Mouse (Mus musculus): ENCODE results near the gene Zfp593.
"Not testable (repeated sequence)": the region's sequence is repeated elsewhere in the genome, so short reads cannot be mapped to it uniquely, and the experiment has no call there.

Gene Zfp593

GRCm38 (mm10) chr4:134245148-134245843, at the start of gene Zfp593:
TSS of gene Zfp593 (minus strand) at chr4:134245592.
- peak; percentile 94 for DNase-seq (ENCODE audit: low read depth, low spot score)

GRCm38 (mm10) chr4:134293692-134294163, 48.3 kb upstream of the Zfp593 start:
- no peak for DNase-seq (ENCODE audit: low read depth, low spot score)

- no peak for DNase-seq (ENCODE audit: low read depth, low spot score)
These were observed 47.8 kb upstream of the Zfp593 start for GRCm38 (mm10) chr4:134293061-134293691.

GRCm38 (mm10) chr4:134292067-134292466, 46.7 kb upstream of the Zfp593 start:
- DNase-seq (ENCODE audit: low read depth, low spot score): peak; percentile 85

- no peak for DNase-seq (ENCODE audit: low read depth, low spot score)
These were observed 43.2 kb upstream of the Zfp593 start for GRCm38 (mm10) chr4:134288397-134289256.

- DNase-seq (ENCODE audit: low read depth, low spot score): peak; percentile 86
These were observed 42.2 kb upstream of the Zfp593 start, which contains the start of gene Pdik1l for GRCm38 (mm10) chr4:134287575-134288025. TSS of gene Pdik1l (minus strand) at chr4:134287895.

GRCm38 (mm10) chr4:134287168-134287564, 41.8 kb upstream of the Zfp593 start:
- peak; percentile 93 for DNase-seq (ENCODE audit: low read depth, low spot score)

GRCm38 (mm10) chr4:134286226-134287167, 41.1 kb upstream of the Zfp593 start:
- no peak for DNase-seq (ENCODE audit: low read depth, low spot score)

GRCm38 (mm10) chr4:134284942-134285341, 39.5 kb upstream of the Zfp593 start:
- DNase-seq (ENCODE audit: low read depth, low spot score): no peak

- peak; percentile 68 for DNase-seq (ENCODE audit: low read depth, low spot score)
These were observed 28.3 kb upstream of the Zfp593 start for GRCm38 (mm10) chr4:134273417-134274345.

- no peak for DNase-seq (ENCODE audit: low read depth, low spot score)
These were observed 27.5 kb upstream of the Zfp593 start for GRCm38 (mm10) chr4:134272731-134273416.

GRCm38 (mm10) chr4:134271979-134272378, 26.6 kb upstream of the Zfp593 start:
- DNase-seq (ENCODE audit: low read depth, low spot score): no peak

GRCm38 (mm10) chr4:134269622-134270021, 24.2 kb upstream of the Zfp593 start:
- DNase-seq (ENCODE audit: low read depth, low spot score): not testable (repeated sequence)

- DNase-seq (ENCODE audit: low read depth, low spot score): no peak
These were observed 22.8 kb upstream of the Zfp593 start for GRCm38 (mm10) chr4:134268102-134268655.

GRCm38 (mm10) chr4:134265860-134266585, 20.6 kb upstream of the Zfp593 start:
- no peak for DNase-seq (ENCODE audit: low read depth, low spot score)

- DNase-seq (ENCODE audit: low read depth, low spot score): no peak
These were observed 17.8 kb upstream of the Zfp593 start for GRCm38 (mm10) chr4:134263191-134263590.

- DNase-seq (ENCODE audit: low read depth, low spot score): no peak
These were observed 13.0 kb upstream of the Zfp593 start for GRCm38 (mm10) chr4:134258354-134258753.

All from forelimb bud, embryonic 11.5 days (tissue).